Mouse (Mus musculus) erythroid progenitor cell, adult 5-6 weeks (primary cell): ENCODE results near the gene Crhr1. TPM values are rescaled to one million over a fixed set of nuclear protein-coding genes. Genes with fewer than 3 reads are reported as not detected.
"Not testable (repeated sequence)": the region's sequence is repeated elsewhere in the genome, so short reads cannot be mapped to it uniquely, and the experiment has no call there.

Experiments used
- ATAC-seq: replicated peaks from 2 replicates; pipeline ENCODE4 v1.8.0; 2016; ENCODE audit warnings: moderate number of reproducible peaks, mild to moderate bottlenecking, moderate TSS enrichment, inconsistent platforms; ENCODE audit not compliant: poor library complexity, low FRiP score, severe bottlenecking
- total RNA-seq, 2 experiments: library from RNA; stranded (forward) in 1 of 2; stranded (reverse) in 1 of 2; fragments of 150-400 nt in 1 of 2; fragments of 186-747, 209-891 nt in 1 of 2; gene quantifications; 2 replicates each; pipeline versions ENCODE4 v1.2.3 to v1.2.4; 2015 to 2017; ENCODE audit warnings: low replicate concordance in 2 of 2

The Crhr1 gene
- total RNA-seq, 2 experiments from 2014 or later: not detected

- ATAC-seq: no peak
These were observed 54.1 kb downstream of the Crhr1 start for GRCm38 (mm10) chr11:104186837-104187150.

- ATAC-seq: no peak
These were observed 55.1 kb downstream of the Crhr1 start for GRCm38 (mm10) chr11:104187766-104188165.

GRCm38 (mm10) chr11:104190008-104190407 is 57.4 kb downstream of the Crhr1 start:
- ATAC-seq: no peak

- no peak for ATAC-seq
These were observed 62.7 kb downstream of the Crhr1 start for GRCm38 (mm10) chr11:104195382-104195781.

GRCm38 (mm10) chr11:104195791-104196190 is 63.1 kb downstream of the Crhr1 start:
- 0 out of 2 replicates have a peak, but pooled peaks have one; percentile 71 for ATAC-seq

GRCm38 (mm10) chr11:104197861-104198260 is 65.2 kb downstream of the Crhr1 start:
- no peak for ATAC-seq

- no peak for ATAC-seq
These were observed 70.6 kb downstream of the Crhr1 start for GRCm38 (mm10) chr11:104203271-104203670.

- ATAC-seq: no peak
These were observed 73.9 kb downstream of the Crhr1 start for GRCm38 (mm10) chr11:104206573-104206972.

- ATAC-seq: no peak
These were observed 76.4 kb downstream of the Crhr1 start for GRCm38 (mm10) chr11:104209041-104209440.

- ATAC-seq: no peak
These were observed 78.6 kb downstream of the Crhr1 start for GRCm38 (mm10) chr11:104211251-104211650.

- not testable (repeated sequence) for ATAC-seq
These were observed 81.5 kb downstream of the Crhr1 start for GRCm38 (mm10) chr11:104214128-104214527.

GRCm38 (mm10) chr11:104218075-104218474 is 85.4 kb downstream of the Crhr1 start:
- no peak for ATAC-seq

GRCm38 (mm10) chr11:104220291-104220690 is 87.6 kb downstream of the Crhr1 start:
- no peak for ATAC-seq

GRCm38 (mm10) chr11:104221751-104222150 is 89.1 kb downstream of the Crhr1 start:
- no peak for ATAC-seq

GRCm38 (mm10) chr11:104223301-104223700 is 90.6 kb downstream of the Crhr1 start:
- no peak for ATAC-seq

Other genes starting within 250 kb of the Crhr1 start
- 26.7 and 42.8 TPM in 2 replicates for gene Nsf, start 178.8 kb upstream of the Crhr1 start, total RNA-seq (2015; ENCODE audit: low replicate concordance)
- gene Nsf, start 178.8 kb upstream of the Crhr1 start, total RNA-seq (2017; ENCODE audit: low replicate concordance): 29.2 and 70.5 TPM in 2 replicates
- 24.7 and 25.9 TPM in 2 replicates for gene Arf2, start 166.1 kb upstream of the Crhr1 start, total RNA-seq (2015; ENCODE audit: low replicate concordance)
- 25.6 and 70.3 TPM in 2 replicates for gene Arf2, start 166.1 kb upstream of the Crhr1 start, total RNA-seq (2017; ENCODE audit: low replicate concordance)
- gene Sppl2c, start 53.5 kb downstream of the Crhr1 start, total RNA-seq (2015; ENCODE audit: low replicate concordance): not detected in 2 replicates
- gene Sppl2c, start 53.5 kb downstream of the Crhr1 start, total RNA-seq (2017; ENCODE audit: low replicate concordance): not detected in 2 replicates
- not detected in 2 replicates for gene Mapt, start 98.5 kb downstream of the Crhr1 start, total RNA-seq (2015; ENCODE audit: low replicate concordance)
- gene Mapt, start 98.5 kb downstream of the Crhr1 start, total RNA-seq (2017; ENCODE audit: low replicate concordance): 2.7 TPM in 1 of 2 replicates, not detected in the other